Mouse (Mus musculus) neural tube, embryonic 13.5 days (tissue): Measurements from ENCODE around the gene Neurod6. TPM values are rescaled to one million over a fixed set of nuclear protein-coding genes. Genes with fewer than 3 reads are reported as not detected.

Source experiments
- ATAC-seq: fragments of 200-750 bp; cut with Nextera tagmentation; 2 replicates; pipeline ENCODE4 v1.8.0; 2017; ENCODE audit warnings: low read depth, mild to moderate bottlenecking, moderate TSS enrichment, moderate library complexity
- H3K27ac ChIP-seq: fragments of 300-500 bp; sonication (generic); replicated peaks from 2 replicates; pipeline ENCODE4 v1.5.1; 2015; ENCODE audit warnings: moderate library complexity, mild to moderate bottlenecking, inconsistent platforms
- H3K27me3 ChIP-seq: fragments of 300-500 bp; sonication (generic); 2 replicates; pipeline ENCODE4 v1.6.1; 2015; ENCODE audit warnings: mild to moderate bottlenecking, inconsistent platforms
- H3K36me3 ChIP-seq: fragments of 300-500 bp; sonication (generic); 2 replicates; pipeline ENCODE4 v1.6.1; 2015; ENCODE audit warnings: mild to moderate bottlenecking, inconsistent platforms
- H3K4me1 ChIP-seq: fragments of 300-500 bp; sonication (generic); replicated peaks from 2 replicates; pipeline ENCODE4 v1.6.1; 2015; ENCODE audit warnings: inconsistent platforms
- H3K4me2 ChIP-seq: fragments of 300-500 bp; sonication (generic); 2 replicates; pipeline ENCODE4 v1.6.1; 2015; ENCODE audit warnings: inconsistent platforms, mild to moderate bottlenecking, moderate library complexity
- H3K4me3 ChIP-seq: fragments of 300-500 bp; sonication (generic); 2 replicates; pipeline ENCODE4 v1.5.1; 2015; ENCODE audit warnings: mild to moderate bottlenecking, inconsistent platforms
- H3K9ac ChIP-seq: fragments of 300-500 bp; sonication (generic); 2 replicates; pipeline ENCODE4 v1.6.1; 2015; ENCODE audit warnings: moderate library complexity, mild to moderate bottlenecking, inconsistent platforms
- H3K9me3 ChIP-seq: fragments of 300-500 bp; sonication (generic); 2 replicates; pipeline ENCODE4 v1.6.1; 2016; ENCODE audit warnings: inconsistent platforms
- WGBS: fragments of 180-500 bp; shearing (Covaris S2); methylation state at CpG from one replicate; pipeline ENCODE4 v1.1.7; 2015; 5-methylcytosine and 5-hydroxymethylcytosine counted together
- polyA plus RNA-seq: library from polyadenylated mRNA; unstranded; fragments of >200 nt; fragmentation: Nextera tagmentation; extraction: Ambion mirVana; gene quantifications from 2 replicates; pipeline ENCODE4 v1.2.1, GENCODE M21; 2015

The Neurod6 gene
- polyA plus RNA-seq, 1 experiment from 2014 or later = 114 TPM

DNA sequence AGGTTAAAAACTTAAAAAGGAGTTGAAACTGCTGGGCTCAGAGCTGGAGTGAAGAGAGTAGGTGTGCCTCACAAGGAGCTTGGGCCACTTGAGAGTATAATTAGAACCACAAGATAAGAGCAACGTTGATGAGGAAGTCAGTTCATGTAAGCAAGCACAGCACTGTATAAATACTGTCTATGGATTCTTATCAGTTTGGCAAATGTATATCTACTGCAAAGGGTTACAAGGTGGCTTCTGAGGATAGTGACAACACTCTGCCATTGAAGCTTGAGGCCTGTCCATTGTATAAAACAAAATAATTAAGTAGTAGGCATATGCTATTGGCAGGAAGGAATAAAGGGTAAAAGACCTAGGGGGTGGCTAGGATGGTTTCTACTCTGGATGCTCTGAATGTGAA is 46.4 kb downstream of the Neurod6 start:
- no peak overlapping the region for H3K4me3 ChIP-seq
- no peak for ATAC-seq
- no peak overlapping the region for H3K27ac ChIP-seq
- H3K9me3 ChIP-seq = no peaks in the 10 kb centered on the region
- no peaks in the 10 kb centered on the region for H3K4me1 ChIP-seq
- no peaks in the 10 kb centered on the region for H3K36me3 ChIP-seq
- no peak overlapping the region for H3K4me2 ChIP-seq
- WGBS = 91% methylated on average over 1 of the region's 1 CpGs
- no peak overlapping the region for H3K9ac ChIP-seq
- no peaks in the 10 kb centered on the region for H3K27me3 ChIP-seq

Other genes starting within 250 kb of the Neurod6 start
- gene Adcyap1r1, start 229.3 kb downstream of the Neurod6 start, polyA plus RNA-seq = 40.5 and 43.9 TPM in 2 replicates
- 0.14 TPM in 1 of 2 replicates, not detected in the other for gene Itprid1, start 155.6 kb upstream of the Neurod6 start, polyA plus RNA-seq